Mouse (Mus musculus): ENCODE results near the gene Kcnk5. TPM values are rescaled to one million over a fixed set of nuclear protein-coding genes. Genes with fewer than 3 reads are reported as not detected.

Gene Kcnk5
- polyA plus RNA-seq, 1 experiment = 4.3 TPM

DNA sequence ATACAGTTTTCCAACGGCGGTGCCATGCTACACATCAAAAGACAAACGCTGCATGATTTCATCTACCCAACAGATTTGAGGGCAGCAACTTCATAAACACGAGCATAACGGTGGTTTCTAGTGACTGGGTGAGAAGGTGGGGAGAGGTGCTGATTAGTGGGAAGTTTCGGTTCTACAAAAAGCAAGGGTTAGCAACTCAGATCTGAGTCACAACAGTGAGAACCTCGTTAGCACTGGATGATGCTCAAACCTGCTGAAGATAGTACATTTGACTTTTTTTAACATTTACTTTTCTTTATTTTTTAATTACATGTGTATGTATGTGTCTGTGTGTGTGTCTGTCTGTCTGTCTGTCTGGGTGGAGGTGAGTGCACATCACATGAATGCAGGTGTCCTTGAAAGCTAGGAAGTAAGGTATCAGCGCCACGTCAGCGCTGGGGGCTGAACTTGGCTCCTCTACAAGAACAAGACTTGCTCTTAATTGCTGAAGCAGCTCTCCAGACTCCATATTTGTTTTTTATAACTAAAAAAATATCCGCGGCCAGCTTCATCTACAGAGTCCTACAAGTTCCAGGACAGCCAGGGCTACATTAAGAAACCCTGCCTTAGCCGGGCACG lies 7.6 kb downstream of the Kcnk5 start:
- TF ChIP-seq POLR2A (IDR thresholded peaks at IDR 0.05; ENCODE audit: borderline replicate concordance, extremely low read depth, low read depth, low read length) (no peak), CTCF (IDR thresholded peaks at IDR 0.05; ENCODE audit: insufficient read depth, low read length) (no peak)
- 69% methylated on average over 14 of the region's 14 CpGs for WGBS
- DNase-seq = no peak
- H3K4me1 ChIP-seq (ENCODE audit: control insufficient read depth, insufficient read depth, low read length) = peaks cover 4% of the 10 kb centered on the region
- H3K4me3 ChIP-seq (replicated peaks; ENCODE audit: extremely low read depth, low read depth, low read length) = no peak overlapping the region

DNA sequence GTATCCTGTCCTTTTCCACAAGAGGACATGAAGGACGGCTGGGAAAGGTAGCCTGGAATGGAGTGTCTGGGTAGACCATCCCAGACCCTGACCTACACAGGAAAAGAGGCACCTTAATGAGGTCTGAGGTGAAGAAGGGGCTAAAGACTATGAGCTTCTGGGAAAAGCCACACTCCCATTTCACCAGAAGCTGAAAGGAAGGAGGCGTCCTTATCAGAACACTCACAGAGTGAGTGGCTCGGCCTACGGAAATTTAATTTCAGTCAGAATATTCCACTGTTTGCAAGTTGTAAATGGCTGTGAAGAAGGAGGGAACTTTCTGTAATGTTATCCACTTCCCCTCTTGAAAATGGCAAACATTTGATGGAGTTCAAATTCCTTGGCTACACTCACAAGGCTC lies 8.7 kb downstream of the Kcnk5 start:
- WGBS = 53% methylated on average over 4 of the region's 4 CpGs
- no peak for TF ChIP-seq CTCF (IDR thresholded peaks at IDR 0.05; ENCODE audit: insufficient read depth, low read length)
- no peak for TF ChIP-seq POLR2A (IDR thresholded peaks at IDR 0.05; ENCODE audit: borderline replicate concordance, extremely low read depth, low read depth, low read length)
- H3K4me1 ChIP-seq (ENCODE audit: control insufficient read depth, insufficient read depth, low read length) = peaks cover 4% of the 10 kb centered on the region
- H3K4me3 ChIP-seq (replicated peaks; ENCODE audit: extremely low read depth, low read depth, low read length) = no peak overlapping the region
- DNase-seq = no peak

- no peak for DNase-seq
- TF ChIP-seq CTCF (IDR thresholded peaks at IDR 0.05; ENCODE audit: insufficient read depth, low read length) = no peak
- no peak for TF ChIP-seq POLR2A (IDR thresholded peaks at IDR 0.05; ENCODE audit: borderline replicate concordance, extremely low read depth, low read depth, low read length)
- Histone ChIP-seq H3K4me3 (replicated peaks; ENCODE audit: extremely low read depth, low read depth, low read length) (no peak overlapping the region), H3K4me1 (ENCODE audit: control insufficient read depth, insufficient read depth, low read length) (peaks cover 4% of the 10 kb centered on the region)
- 63% methylated on average over 5 of the region's 5 CpGs for WGBS
Measured at GRCm38 (mm10) chr14:20172509-20172908, 9.1 kb downstream of the Kcnk5 start.

DNA sequence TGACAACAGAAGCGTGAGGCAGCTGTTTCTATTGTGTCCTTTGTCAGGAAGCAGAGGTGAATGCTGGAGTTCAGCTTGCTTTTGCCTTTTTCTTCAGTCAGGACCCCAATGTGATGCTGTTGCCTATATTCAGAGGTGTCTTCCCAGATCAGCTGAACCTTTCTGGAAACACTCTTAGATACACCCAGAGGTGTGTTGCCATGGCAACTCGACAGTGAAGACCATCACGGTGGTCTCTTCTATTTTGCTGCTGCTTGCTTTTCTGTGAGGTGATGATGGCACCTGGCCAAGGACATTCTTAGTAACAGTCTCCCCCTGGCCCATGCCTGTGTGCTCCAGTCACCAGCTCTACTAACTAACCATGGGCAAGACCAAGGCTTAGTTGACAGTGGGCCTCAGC lies 9.8 kb downstream of the Kcnk5 start:
- 63% methylated on average over 3 of the region's 3 CpGs for WGBS
- no peak for DNase-seq
- Histone ChIP-seq H3K4me1 (ENCODE audit: control insufficient read depth, insufficient read depth, low read length) (peaks cover 4% of the 10 kb centered on the region), H3K4me3 (replicated peaks; ENCODE audit: extremely low read depth, low read depth, low read length) (no peak overlapping the region)
- TF ChIP-seq CTCF (IDR thresholded peaks at IDR 0.05; ENCODE audit: insufficient read depth, low read length) (no peak), POLR2A (IDR thresholded peaks at IDR 0.05; ENCODE audit: borderline replicate concordance, extremely low read depth, low read depth, low read length) (no peak)

- 90% methylated on average over 4 of the region's 4 CpGs for WGBS
- H3K4me1 ChIP-seq (ENCODE audit: control insufficient read depth, insufficient read depth, low read length) = peaks cover 4% of the 10 kb centered on the region
- TF ChIP-seq POLR2A (IDR thresholded peaks at IDR 0.05; ENCODE audit: borderline replicate concordance, extremely low read depth, low read depth, low read length) = no peak
- TF ChIP-seq CTCF (IDR thresholded peaks at IDR 0.05; ENCODE audit: insufficient read depth, low read length) = no peak
Measured at GRCm38 (mm10) chr14:20169251-20169650, 12.4 kb downstream of the Kcnk5 start.

GRCm38 (mm10) chr14:20168478-20168877 lies 13.1 kb downstream of the Kcnk5 start:
- WGBS = 91% methylated on average over 1 of the region's 1 CpGs
- DNase-seq = no peak
- peaks cover 4% of the 10 kb centered on the region for H3K4me1 ChIP-seq (ENCODE audit: control insufficient read depth, insufficient read depth, low read length)
- H3K4me3 ChIP-seq (replicated peaks; ENCODE audit: extremely low read depth, low read depth, low read length) = no peak overlapping the region
- TF ChIP-seq POLR2A (IDR thresholded peaks at IDR 0.05; ENCODE audit: borderline replicate concordance, extremely low read depth, low read depth, low read length) = no peak
- no peak for TF ChIP-seq CTCF (IDR thresholded peaks at IDR 0.05; ENCODE audit: insufficient read depth, low read length)

More at GRCm38 (mm10) chr14:20169251-20169650, 12.4 kb downstream of the Kcnk5 start:
- DNase-seq = no peak
- H3K4me3 ChIP-seq (replicated peaks; ENCODE audit: extremely low read depth, low read depth, low read length) = no peak overlapping the region

- Histone ChIP-seq H3K4me1 (ENCODE audit: control insufficient read depth, insufficient read depth, low read length) (peaks cover 2% of the 10 kb centered on the region; the same call in 1 of the 2 replicates), H3K4me3 (replicated peaks; ENCODE audit: extremely low read depth, low read depth, low read length) (no peak overlapping the region)
- no peak for DNase-seq
- TF ChIP-seq POLR2A (IDR thresholded peaks at IDR 0.05; ENCODE audit: borderline replicate concordance, extremely low read depth, low read depth, low read length) (no peak), CTCF (IDR thresholded peaks at IDR 0.05; ENCODE audit: insufficient read depth, low read length) (no peak)
- WGBS = 92% methylated on average over 2 of the region's 2 CpGs
Measured at GRCm38 (mm10) chr14:20168054-20168453, 13.6 kb downstream of the Kcnk5 start.

GRCm38 (mm10) chr14:20165413-20165812 lies 16.2 kb downstream of the Kcnk5 start:
- 56% methylated on average over 1 of the region's 1 CpGs for WGBS
- no peak overlapping the region for H3K4me3 ChIP-seq (replicated peaks; ENCODE audit: extremely low read depth, low read depth, low read length)
- peak; percentile 45 for DNase-seq
- H3K4me1 ChIP-seq (ENCODE audit: control insufficient read depth, insufficient read depth, low read length) = no peaks in the 10 kb centered on the region; the same call in 1 of the 2 replicates
- TF ChIP-seq CTCF (IDR thresholded peaks at IDR 0.05; ENCODE audit: insufficient read depth, low read length) = no peak
- no peak for TF ChIP-seq POLR2A (IDR thresholded peaks at IDR 0.05; ENCODE audit: borderline replicate concordance, extremely low read depth, low read depth, low read length)

GRCm38 (mm10) chr14:20164438-20164837 lies 17.2 kb downstream of the Kcnk5 start:
- DNase-seq = no peak
- TF ChIP-seq CTCF (IDR thresholded peaks at IDR 0.05; ENCODE audit: insufficient read depth, low read length) = no peak
- TF ChIP-seq POLR2A (IDR thresholded peaks at IDR 0.05; ENCODE audit: borderline replicate concordance, extremely low read depth, low read depth, low read length) = no peak
- Histone ChIP-seq H3K4me3 (replicated peaks; ENCODE audit: extremely low read depth, low read depth, low read length) (no peak overlapping the region), H3K4me1 (ENCODE audit: control insufficient read depth, insufficient read depth, low read length) (peaks cover 4% of the 10 kb centered on the region; the same call in 1 of the 2 replicates)
- 71% methylated on average over 7 of the region's 7 CpGs for WGBS

GRCm38 (mm10) chr14:20162686-20163085 lies 18.9 kb downstream of the Kcnk5 start:
- WGBS = 44% methylated on average over 6 of the region's 6 CpGs
- no peak for TF ChIP-seq CTCF (IDR thresholded peaks at IDR 0.05; ENCODE audit: insufficient read depth, low read length)
- no peak for TF ChIP-seq POLR2A (IDR thresholded peaks at IDR 0.05; ENCODE audit: borderline replicate concordance, extremely low read depth, low read depth, low read length)
- H3K4me3 ChIP-seq (replicated peaks; ENCODE audit: extremely low read depth, low read depth, low read length) = no peak overlapping the region
- peaks cover 4% of the 10 kb centered on the region; the same call in 1 of the 2 replicates for H3K4me1 ChIP-seq (ENCODE audit: control insufficient read depth, insufficient read depth, low read length)
- DNase-seq = no peak
